14 mouse cellular contexts compared by ENCODE assay signal in genomic region chr16:5431689-5432088, GRCm38 (mm10).
DNase-seq lines count a peak whose midpoint lies in the region; ATAC-seq and TF ChIP-seq lines count a peak whose summit lies in the region.
"Had no signal": no experiment of that assay in that cellular context is flagged by ENCODE, and none has a peak within 500 bp of the region (broad histone marks: within the 10 kb centered on the region; RNA-seq: fewer than 3 reads in every experiment).

No protein-coding gene starts in this region.

- no peaks in the 10 kb centered on the region for H3K27me3 ChIP-seq in heart, embryonic 11.5 days (ENCODE audit: control insufficient read depth, insufficient read depth, low read length)
- H3K27me3 ChIP-seq in liver, postnatal 0 days (ENCODE audit: insufficient read depth, low read length): no peaks in the 10 kb centered on the region
- no peaks in the 10 kb centered on the region for H3K27me3 ChIP-seq in intestine, postnatal 0 days (replicated peaks; ENCODE audit: control insufficient read depth, insufficient read depth, low read length)

- no peak for ATAC-seq in heart, embryonic 11.5 days (replicated peaks; ENCODE audit: insufficient number of reproducible peaks, low FRiP score, low TSS enrichment)
- peak; percentile 77 for ATAC-seq in common myeloid progenitor, adult 5-6 weeks (replicated peaks; ENCODE audit: low read depth, poor library complexity, severe bottlenecking)
- no peak; the same call in 1 of the 2 replicates for ATAC-seq in liver, postnatal 0 days
- ATAC-seq in intestine, postnatal 0 days: no peak
- ATAC-seq: CD4-positive, CD25-positive, alpha-beta regulatory T cell, adult 4 months; Patski had no signal

- no peak for TF ChIP-seq EP300 in liver, postnatal 0 days (IDR thresholded peaks at IDR 0.05; ENCODE audit: low read depth)

- H3K9ac ChIP-seq in heart, embryonic 11.5 days (ENCODE audit: low read depth, low read length): no peak overlapping the region
- no peak overlapping the region for H3K9ac ChIP-seq in liver, postnatal 0 days (replicated peaks)
- no peak overlapping the region for H3K9ac ChIP-seq in intestine, postnatal 0 days (ENCODE audit: low read depth, low read length)
- H3K9ac ChIP-seq: hindbrain, embryonic 14.5 days had no signal

- H3K4me1 ChIP-seq in heart, embryonic 11.5 days (ENCODE audit: control insufficient read depth, insufficient read depth, low read length): peaks cover 14% of the 10 kb centered on the region
- peaks cover 8% of the 10 kb centered on the region; the same call in 1 of the 2 replicates for H3K4me1 ChIP-seq in liver, postnatal 0 days (ENCODE audit: insufficient read depth)
- no peaks in the 10 kb centered on the region for H3K4me1 ChIP-seq in intestine, postnatal 0 days (replicated peaks; ENCODE audit: control insufficient read depth, insufficient read depth, low read length)

- 58% methylated on average over 5 of the region's 5 CpGs for WGBS in heart, embryonic 11.5 days (ENCODE audit: insufficient replicate concordance)
- WGBS in liver, postnatal 0 days (ENCODE audit: insufficient replicate concordance): 25% methylated on average over 5 of the region's 5 CpGs
- WGBS in intestine, postnatal 0 days: 77% methylated on average over 5 of the region's 5 CpGs

- TF ChIP-seq CTCF in liver, postnatal 0 days (IDR thresholded peaks at IDR 0.05; ENCODE audit: low read depth): no peak
- TF ChIP-seq CTCF in intestine, postnatal 0 days (IDR thresholded peaks at IDR 0.05; ENCODE audit: low read depth): no peak

- H3K27ac ChIP-seq in heart, embryonic 11.5 days (ENCODE audit: low read depth, low read length): peak overlapping the region; percentile 54
- H3K27ac ChIP-seq in liver, postnatal 0 days (ENCODE audit: low read depth): peak overlapping the region; percentile 66
- no peak overlapping the region for H3K27ac ChIP-seq in intestine, postnatal 0 days (ENCODE audit: low read depth, low read length)
- H3K27ac ChIP-seq: hindbrain, embryonic 14.5 days had no signal

- peak overlapping the region; percentile 3; the same call in 1 of the 2 replicates for H3K4me3 ChIP-seq in heart, embryonic 11.5 days (ENCODE audit: low read depth, low read length)
- no peak overlapping the region for H3K4me3 ChIP-seq in liver, postnatal 0 days (ENCODE audit: low read depth, low read length)
- H3K4me3 ChIP-seq in intestine, postnatal 0 days (ENCODE audit: low read depth, low read length): no peak overlapping the region

- H3K4me2 ChIP-seq in heart, embryonic 11.5 days: peak overlapping the region; percentile 47
- H3K4me2 ChIP-seq in liver, postnatal 0 days (ENCODE audit: low read depth, low read length): peak overlapping the region; percentile 33
- H3K4me2 ChIP-seq in intestine, postnatal 0 days (replicated peaks; ENCODE audit: low read depth): no peak overlapping the region
- H3K4me2 ChIP-seq: hindbrain, embryonic 14.5 days had no signal

- H3K36me3 ChIP-seq in heart, embryonic 11.5 days (ENCODE audit: control insufficient read depth, insufficient read depth, low read length): no peaks in the 10 kb centered on the region
- no peaks in the 10 kb centered on the region for H3K36me3 ChIP-seq in liver, postnatal 0 days (replicated peaks; ENCODE audit: insufficient read depth, low read length)
- H3K36me3 ChIP-seq in intestine, postnatal 0 days (ENCODE audit: control insufficient read depth, insufficient read depth): no peaks in the 10 kb centered on the region

- no peaks in the 10 kb centered on the region for H3K9me3 ChIP-seq in heart, embryonic 11.5 days (replicated peaks; ENCODE audit: control insufficient read depth, low read length)
- H3K9me3 ChIP-seq in liver, postnatal 0 days (ENCODE audit: low read length): no peaks in the 10 kb centered on the region
- no peaks in the 10 kb centered on the region for H3K9me3 ChIP-seq in intestine, postnatal 0 days (ENCODE audit: control insufficient read depth)

- DNase-seq in heart, adult 8-10 months (ENCODE audit: low spot score): no peak
- DNase-seq in 416B (ENCODE audit: low read depth): peak; percentile 11
- peak; percentile 18 for DNase-seq in liver, postnatal 0 days
- DNase-seq in kidney, adult 11 months: no peak
- DNase-seq in thymus, postnatal 10 days (ENCODE audit: low spot score in 2 of 2): no peak
- DNase-seq: adrenal gland, postnatal 25 days; kidney, postnatal 36 days; thymus, postnatal 25 days had no signal

Comparison
In these comparisons a context has a peak if more than half of its experiments do, and no peak if none do; other contexts are left out.
1. DNase-seq: peak in 416B (single experiment) and liver, postnatal 0 days (single experiment); none in heart, adult 8-10 months (single experiment), kidney, adult 11 months (single experiment) and thymus, postnatal 10 days (0 of 2).